Mouse (Mus musculus) monocyte, adult 59 days (primary cell): Measurements from ENCODE around the gene 4933405O20Rik. TPM values are rescaled to one million over a fixed set of nuclear protein-coding genes. Genes with fewer than 3 reads are reported as not detected.

Experiments
- total RNA-seq, 2 experiments: library from RNA; stranded (reverse); gene quantifications; one replicate each; pipeline ENCODE4 v1.2.4; 2023

Gene 4933405O20Rik
- total RNA-seq, result not detected

GRCm38 (mm10) chr7:50598890-50599289, at the start of gene 4933405O20Rik:
TSS of gene 4933405O20Rik (plus strand) at chr7:50599190.

